Mouse (Mus musculus): ENCODE results near the gene Gm45837.

The Gm45837 gene

DNA sequence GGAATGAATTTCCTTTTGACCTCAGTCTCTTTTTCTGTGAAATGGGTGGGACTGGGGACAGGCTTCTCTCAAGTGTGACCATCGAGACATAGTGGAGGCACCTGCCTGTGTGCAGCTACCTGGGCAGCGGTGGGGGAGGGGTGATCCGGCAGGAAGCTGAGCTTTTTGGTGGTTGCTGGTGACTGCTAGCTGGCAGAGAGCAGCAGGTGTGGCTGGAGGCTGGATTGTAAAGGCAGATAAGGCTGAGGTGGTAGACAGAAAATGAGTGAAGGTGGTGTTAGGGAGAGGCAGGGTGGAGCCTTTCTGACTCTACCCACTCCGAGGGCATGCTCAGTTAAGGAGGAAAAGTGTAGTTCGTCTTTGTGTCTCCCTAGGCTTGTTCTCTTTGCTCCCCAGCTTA lies 76.4 kb downstream of the Gm45837 start:
- in situ Hi-C loops (cut with MboI; ENCODE audit: low sequenced_read_pairs), result no loop called here

DNA sequence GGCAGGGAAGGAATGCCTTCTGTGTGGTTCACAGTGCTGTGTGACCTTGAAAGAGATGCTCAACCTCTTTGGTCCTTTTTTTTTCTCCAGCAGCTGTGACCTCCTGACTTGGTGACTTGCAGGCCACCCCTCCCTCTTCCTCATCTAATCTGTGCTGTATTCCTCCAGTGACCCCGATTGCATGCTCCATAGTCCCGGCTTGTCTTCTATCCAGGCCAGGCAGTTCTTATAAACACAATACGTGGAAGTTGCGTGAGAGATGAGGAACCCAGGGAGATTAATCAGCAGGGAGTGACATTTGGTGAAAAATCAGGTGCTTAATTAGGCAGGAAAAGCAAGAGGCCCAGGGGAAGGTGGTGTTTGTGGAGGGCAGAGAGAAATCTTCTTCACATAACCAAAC lies 80.3 kb downstream of the Gm45837 start:
- in situ Hi-C loops (cut with MboI; ENCODE audit: low sequenced_read_pairs), result no loop called here

DNA sequence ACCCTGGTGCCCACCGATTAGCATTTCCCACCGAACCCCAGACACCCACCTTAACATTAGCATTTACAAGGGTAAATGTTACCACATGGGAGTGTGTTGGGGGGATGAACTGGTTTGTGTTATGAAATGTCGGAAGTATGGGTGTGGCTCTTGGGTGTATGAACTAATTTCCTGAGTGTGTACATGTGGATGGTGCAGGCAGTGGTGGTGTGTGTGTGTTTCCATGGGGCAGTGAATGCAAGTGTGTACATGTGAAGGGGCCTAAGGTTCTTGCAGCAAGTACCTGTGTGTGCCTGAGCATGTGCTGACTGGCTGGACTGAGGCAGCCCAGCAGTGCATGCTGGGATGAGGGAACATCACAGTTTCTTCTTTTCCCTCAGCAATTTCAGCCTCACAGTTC lies 87.7 kb downstream of the Gm45837 start:
- in situ Hi-C loops (cut with MboI; ENCODE audit: low sequenced_read_pairs), result no loop called here

DNA sequence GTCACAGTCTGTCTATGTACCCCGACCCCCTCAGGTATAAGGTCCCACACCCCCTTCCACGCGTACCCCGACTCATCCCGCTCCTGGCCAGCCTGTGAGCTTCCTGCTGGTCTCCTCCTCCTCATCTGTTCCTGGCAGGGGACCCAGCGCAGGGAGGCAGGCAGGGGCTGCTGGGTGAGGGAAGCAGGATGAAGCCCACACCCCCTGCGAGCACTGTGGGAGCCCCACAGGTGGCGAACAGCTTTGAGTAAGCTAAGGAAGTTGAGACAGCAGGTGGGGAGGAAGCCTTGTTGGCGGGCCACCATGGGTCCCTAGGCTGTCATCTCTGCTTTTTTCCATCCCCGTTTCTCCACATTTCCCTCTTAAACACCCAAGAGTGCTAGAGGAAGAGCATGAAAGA lies 88.6 kb downstream of the Gm45837 start:
- in situ Hi-C loops (cut with MboI; ENCODE audit: low sequenced_read_pairs), result no loop called here

DNA sequence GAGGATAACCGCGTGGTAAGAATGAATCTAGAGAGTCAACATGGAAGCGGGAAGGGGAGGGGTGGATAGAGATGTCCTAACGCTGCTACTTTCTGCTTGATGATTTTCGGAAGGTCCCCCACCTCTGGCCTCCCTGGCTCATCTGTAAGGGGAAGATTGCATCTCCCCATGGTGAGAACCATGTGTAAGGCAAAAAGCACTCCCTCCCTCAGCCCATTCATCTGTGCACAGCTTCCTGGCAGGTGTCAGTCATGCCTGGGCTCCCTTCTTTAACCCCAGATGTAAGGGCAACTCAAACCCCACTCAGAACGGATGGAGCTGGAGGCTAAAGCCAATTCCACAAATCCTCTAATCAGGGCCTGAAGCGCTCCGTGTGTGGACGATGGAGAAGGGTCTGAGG lies 89.0 kb downstream of the Gm45837 start:
- in situ Hi-C loops (cut with MboI; ENCODE audit: low sequenced_read_pairs), result no loop called here

DNA sequence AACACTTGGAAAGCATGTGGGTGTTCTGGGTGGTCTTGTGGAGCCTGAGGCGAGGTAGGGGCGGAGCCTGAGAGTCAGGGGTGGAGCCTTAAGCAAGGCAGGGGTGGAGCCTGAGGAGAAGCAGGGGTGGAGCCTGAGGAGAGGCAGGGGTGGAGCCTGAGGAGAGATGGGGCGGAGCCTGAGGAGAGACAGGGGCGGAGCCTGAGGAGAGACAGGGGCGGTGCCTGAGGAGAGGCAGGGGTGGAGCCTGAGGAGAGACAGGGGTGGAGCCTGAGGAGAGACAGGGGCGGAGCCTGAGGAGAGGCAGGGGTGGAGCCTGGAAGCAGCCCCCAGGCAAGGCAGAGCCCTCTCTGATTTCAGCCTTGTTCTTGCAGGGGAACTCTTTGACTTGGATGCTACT lies 90.5 kb downstream of the Gm45837 start:
- in situ Hi-C loops (cut with MboI; ENCODE audit: low sequenced_read_pairs), result no loop called here

DNA sequence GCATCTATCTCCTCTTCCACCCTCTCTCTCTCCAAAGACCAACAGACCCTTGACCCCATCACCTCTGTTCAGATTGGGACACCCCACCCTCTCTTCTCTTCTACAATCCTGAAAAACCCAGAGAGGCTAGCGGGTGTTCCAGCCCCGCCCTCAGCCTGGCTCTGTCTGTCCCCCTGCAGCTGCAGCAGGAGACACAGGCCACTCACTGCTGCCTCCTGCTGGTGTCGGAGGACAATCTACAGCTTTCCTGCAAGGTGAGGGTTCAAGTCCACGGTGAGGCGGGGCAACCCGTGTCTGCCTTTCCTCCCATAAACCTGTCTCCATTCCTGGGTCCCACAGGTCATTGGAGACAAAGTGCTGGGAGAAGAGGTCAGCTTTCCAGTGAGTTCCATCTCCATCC lies 91.0 kb downstream of the Gm45837 start:
- in situ Hi-C loops (cut with MboI; ENCODE audit: low sequenced_read_pairs), result no loop called here

DNA sequence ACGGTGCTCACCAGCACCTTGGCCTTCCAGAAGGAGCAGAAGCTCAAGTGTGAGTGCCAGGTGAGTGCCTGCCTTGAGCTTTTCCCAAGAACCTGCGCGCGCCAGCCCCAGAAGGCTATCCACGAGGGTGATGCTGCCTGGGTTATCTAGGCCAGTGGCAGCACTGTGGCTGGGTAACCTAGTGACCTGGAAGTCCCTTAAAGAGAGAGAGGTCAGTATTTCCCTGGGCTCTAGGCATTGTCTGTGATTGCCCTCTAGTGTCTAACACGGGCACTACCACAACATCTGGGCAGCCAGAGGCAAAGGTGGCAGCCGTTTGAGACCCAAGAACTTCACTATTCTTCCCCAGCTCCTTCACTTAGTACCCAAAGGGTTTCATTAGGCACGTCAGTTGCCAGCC lies 92.7 kb downstream of the Gm45837 start:
- in situ Hi-C loops (cut with MboI; ENCODE audit: low sequenced_read_pairs), result no loop called here

DNA sequence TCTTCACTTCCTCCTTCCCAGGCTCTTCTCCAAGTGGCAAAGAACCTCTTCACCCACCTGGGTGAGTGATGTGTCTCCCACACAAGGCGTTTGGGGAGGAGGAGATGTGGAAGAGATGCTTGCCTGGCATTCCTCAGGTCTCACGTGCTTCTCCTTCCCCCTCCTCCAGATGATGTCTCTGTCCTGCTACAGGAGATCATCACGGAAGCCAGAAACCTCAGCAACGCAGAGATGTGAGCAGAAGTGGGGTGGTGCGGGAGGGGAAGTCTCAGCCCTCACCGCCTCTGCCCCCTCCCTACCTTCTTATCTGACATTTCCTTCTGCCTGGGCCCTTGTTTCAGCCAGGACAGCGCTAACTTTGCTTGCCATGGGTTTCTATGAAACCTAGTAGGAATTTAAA lies 93.1 kb downstream of the Gm45837 start:
- in situ Hi-C loops (cut with MboI; ENCODE audit: low sequenced_read_pairs), result no loop called here

DNA sequence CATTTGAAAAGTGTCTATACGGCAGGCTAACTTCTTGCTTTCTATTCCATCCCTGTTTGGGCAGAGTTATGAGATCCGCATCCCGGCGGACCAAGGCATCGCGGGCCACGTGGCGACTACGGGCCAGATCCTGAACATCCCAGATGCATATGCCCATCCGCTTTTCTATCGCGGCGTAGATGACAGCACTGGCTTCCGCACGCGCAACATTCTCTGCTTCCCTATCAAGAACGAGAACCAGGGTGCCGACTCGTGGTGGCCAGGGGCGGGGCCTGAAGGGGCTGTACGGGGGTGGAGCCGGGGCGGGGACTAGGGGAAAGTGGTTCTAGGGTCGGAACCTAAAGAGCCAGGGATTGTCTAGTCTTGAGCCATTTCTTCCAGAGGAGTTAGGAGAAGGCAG lies 93.8 kb downstream of the Gm45837 start:
- in situ Hi-C loops (cut with MboI; ENCODE audit: low sequenced_read_pairs), result no loop called here

DNA sequence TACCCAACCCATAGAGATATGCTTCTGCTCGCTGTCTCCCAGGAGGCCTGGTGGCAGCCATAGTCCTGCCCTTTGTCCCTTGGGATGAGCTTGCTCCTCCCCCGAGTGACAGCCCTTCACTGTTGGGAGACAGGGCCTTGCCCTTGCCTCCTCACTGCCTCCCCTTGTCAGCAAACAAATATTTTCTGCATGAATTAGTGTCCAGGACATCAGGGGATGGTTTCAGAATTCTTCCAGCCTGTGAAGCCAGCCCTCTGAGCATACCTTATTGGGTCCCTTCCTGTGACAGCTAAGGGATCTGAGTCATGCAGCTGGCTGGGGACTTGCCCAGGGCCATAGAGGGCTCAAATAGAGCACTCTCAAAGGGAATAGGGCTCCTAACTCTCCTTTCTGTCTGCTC lies 98.5 kb downstream of the Gm45837 start:
- in situ Hi-C loops (cut with MboI; ENCODE audit: low sequenced_read_pairs), result loop anchor here (5.0 kb wide), 1 partner anchor 67 kb away; no protein-coding TSS in a partner anchor

DNA sequence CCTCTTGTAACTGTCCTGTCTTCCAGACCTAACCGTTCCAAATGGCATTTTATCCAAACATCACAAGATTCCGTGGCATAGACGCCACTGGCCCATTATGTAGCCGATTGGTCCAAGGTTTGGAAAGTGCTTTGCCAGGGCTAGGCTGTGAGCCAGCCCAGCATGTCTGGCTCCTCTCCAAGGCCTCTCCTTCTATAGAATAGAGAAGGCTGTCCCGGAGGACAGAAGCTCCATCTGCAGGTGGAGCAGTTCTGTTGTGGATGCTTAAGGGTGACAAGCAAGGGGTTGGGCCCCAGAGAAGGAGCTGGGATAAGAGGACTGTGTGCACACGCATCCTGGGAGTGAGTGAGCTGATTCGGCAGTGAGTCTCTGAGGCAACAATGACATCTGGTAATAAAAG lies 103.0 kb downstream of the Gm45837 start:
- in situ Hi-C loops (cut with MboI; ENCODE audit: low sequenced_read_pairs), result no loop called here

DNA sequence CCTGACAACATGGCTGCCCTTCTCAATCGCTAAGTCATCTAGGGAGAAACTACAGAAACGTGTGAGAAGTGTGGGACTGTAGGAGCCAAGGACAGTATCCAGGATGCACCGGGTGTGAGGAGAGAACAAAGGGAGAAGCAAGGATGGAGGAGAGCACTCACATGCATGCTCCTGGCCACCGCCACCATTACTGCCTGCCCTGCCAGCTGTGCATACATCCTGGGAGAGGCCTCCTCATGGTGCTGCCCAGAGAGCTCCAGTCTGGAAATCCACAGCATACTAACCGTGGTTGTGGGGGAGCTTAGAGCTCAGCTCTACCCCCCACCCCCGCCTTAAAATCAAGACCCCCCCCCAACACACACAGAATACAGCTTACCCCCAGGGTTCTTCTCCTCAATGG lies 104.1 kb downstream of the Gm45837 start:
- in situ Hi-C loops (cut with MboI; ENCODE audit: low sequenced_read_pairs), result no loop called here

DNA sequence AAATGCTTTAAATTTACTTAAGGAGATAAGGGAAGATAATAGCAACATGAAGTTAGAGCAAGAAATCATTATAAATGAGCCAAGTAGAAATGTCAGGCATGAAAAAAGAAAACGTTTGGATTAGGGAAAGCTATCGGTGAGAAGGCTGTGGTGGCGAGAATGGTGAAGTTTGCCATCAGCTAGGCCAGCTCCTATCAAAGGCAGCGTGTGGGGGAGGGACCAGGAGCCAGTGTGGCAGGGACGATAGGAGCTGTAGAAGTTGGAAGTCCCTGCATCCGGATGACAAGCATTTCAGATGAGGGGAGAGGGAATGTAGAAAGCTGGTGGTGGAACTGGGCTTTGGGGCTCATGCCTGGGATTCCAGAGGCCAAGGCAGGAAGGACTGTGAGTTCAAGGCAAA lies 104.6 kb downstream of the Gm45837 start:
- in situ Hi-C loops (cut with MboI; ENCODE audit: low sequenced_read_pairs), result no loop called here

DNA sequence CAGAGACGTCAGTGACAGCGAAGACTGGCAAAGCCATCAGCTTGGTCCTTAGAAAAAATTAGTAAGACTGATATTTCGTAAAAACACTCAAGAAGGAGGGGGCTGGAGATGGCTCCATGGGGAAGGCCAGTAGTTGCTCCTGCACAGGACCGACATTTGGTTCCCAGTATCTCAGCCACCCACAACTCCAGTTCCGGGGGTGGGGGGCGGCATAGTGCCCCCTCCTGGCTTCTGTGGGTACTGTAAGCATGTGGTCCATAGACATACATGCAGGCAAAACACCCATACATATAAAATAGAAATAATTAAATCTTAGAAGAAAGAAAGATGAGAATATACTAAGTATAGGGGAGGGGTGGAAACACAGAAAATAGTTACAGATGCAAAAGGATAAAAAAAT lies 105.8 kb downstream of the Gm45837 start:
- in situ Hi-C loops (cut with MboI; ENCODE audit: low sequenced_read_pairs), result no loop called here

DNA sequence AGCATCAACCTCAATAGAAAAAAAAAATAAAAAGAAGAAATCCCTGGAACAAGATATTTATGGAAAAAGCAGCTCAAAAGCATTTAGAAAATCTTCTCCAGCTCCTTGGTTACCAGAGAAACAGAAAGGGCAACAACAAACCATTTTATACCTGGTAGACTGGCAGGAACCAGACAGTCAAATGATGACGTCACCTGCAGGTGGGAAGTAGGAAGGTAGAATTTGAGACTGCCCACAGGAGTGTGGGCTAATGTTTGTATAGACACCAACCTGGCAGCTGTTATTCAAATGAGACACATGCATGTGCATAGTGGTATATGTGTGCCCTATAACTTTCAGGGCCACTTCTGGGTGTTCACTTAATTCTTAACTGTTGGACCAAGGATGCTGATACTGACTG lies 111.0 kb downstream of the Gm45837 start:
- in situ Hi-C loops (cut with MboI; ENCODE audit: low sequenced_read_pairs), result no loop called here

DNA sequence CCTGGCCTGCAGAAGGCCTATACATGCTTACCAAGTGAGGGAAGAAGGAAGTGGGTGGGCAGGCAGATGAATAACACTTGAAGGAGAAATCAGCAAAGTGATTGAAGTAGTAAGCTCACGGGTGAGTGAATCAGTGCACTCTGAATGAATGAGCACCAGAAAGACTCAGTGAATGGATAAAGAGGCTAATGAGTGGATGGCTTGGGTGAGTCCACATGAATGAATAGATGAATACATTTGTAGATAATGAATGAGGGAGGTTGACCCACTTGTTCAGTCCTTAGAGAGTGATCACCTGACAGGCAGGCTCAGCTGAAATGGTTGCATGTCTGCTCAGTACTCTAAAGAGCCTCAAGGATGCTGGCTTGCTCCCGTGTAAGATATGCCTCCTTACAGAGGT lies 112.5 kb downstream of the Gm45837 start:
- in situ Hi-C loops (cut with MboI; ENCODE audit: low sequenced_read_pairs), result no loop called here

DNA sequence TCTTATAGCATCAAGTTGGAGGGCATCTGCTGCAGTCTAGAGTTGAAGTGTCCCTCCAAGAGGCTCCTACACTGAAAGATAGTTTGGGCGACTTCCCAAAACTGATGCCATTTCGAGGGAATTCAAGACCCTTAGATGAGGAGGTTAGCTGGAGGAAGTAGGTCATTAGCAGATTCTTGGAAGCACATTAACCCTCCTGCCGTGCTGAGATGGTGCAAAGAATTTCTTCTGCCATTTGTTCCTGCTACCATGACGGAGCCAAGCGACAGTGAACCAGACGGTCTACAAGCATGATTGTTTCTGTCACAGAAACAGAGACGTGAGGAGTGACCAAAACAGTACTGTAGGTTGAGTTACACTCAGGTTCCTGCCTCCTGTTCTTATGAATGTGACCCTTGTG lies 115.8 kb downstream of the Gm45837 start:
- in situ Hi-C loops (cut with MboI; ENCODE audit: low sequenced_read_pairs), result no loop called here

DNA sequence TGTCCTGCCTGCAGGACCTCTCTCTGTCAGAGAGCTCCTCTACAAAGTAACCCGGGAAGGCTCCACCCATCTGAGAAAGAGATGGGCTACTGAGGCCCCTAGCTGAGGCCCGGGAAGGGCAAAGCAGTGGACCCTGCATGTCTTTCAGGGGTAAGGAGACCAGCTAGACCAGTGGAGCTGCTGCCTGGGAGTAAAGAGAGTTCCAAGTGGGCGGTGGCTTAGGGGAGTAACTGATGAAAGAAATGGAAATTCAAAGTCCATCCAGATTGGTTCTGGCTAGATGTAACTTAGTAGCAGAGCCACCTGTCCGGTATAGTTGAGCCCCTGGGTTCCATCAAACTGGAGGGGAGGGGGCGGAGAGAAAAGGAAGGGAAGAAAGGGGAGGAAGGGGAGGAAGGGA lies 123.7 kb downstream of the Gm45837 start:
- in situ Hi-C loops (cut with MboI; ENCODE audit: low sequenced_read_pairs), result no loop called here

DNA sequence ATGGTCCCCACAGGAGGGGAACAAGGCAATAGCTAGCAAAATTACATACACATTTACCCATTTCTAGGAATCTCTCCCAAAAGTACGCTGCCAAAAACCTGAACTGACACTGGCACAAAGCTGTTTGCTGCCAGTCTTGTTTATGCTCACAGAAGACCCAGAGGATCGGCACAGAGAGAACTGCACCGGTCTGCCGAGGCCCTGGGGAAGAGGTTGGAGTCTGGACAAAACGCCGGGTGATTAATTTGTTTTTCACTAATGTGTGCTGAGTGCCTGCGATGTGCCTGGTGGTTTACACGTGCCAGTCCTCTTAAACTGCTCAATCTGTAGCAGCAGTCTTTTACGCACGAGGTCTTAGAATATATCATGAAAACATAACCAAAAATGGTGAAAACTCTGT lies 124.4 kb downstream of the Gm45837 start:
- in situ Hi-C loops (cut with MboI; ENCODE audit: low sequenced_read_pairs), result no loop called here

DNA sequence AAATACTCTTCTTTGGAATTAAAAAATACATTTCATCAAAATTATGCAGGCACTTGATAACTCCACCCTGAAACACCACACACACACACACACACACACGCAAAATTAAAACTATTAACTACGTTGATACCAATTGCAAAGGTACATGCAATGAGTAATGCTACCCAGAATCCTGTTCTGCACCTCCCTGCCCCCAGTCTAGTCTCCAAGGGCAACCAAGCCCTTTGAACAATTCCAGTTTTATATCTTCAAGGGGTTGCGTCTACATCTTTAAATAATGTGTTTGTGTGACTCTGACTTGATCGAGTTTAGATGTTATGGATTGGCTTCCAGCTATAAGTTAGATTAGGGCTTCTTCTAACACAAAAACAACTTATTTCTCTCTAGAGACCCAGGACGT lies 124.8 kb downstream of the Gm45837 start:
- in situ Hi-C loops (cut with MboI; ENCODE audit: low sequenced_read_pairs), result no loop called here

DNA sequence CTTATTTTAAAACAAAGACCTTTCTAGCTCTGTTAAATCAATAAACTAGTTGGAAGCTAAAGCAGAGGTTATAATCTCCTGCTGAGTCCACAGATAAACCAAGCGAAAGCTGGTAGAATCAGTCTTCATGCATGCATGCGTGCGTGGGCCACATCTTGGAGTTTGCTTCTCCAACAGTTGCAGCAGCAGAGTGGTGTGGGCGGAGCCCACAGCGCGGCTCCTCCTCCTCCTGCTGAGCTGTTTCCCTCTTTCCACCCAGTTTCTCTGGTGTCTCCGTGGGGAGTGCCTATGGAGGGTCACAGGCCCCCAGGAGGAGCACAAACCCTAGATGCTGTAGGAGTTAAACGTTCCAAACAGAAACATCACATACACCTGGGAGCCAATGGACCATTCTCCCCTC lies 126.9 kb downstream of the Gm45837 start:
- in situ Hi-C loops (cut with MboI; ENCODE audit: low sequenced_read_pairs), result no loop called here

DNA sequence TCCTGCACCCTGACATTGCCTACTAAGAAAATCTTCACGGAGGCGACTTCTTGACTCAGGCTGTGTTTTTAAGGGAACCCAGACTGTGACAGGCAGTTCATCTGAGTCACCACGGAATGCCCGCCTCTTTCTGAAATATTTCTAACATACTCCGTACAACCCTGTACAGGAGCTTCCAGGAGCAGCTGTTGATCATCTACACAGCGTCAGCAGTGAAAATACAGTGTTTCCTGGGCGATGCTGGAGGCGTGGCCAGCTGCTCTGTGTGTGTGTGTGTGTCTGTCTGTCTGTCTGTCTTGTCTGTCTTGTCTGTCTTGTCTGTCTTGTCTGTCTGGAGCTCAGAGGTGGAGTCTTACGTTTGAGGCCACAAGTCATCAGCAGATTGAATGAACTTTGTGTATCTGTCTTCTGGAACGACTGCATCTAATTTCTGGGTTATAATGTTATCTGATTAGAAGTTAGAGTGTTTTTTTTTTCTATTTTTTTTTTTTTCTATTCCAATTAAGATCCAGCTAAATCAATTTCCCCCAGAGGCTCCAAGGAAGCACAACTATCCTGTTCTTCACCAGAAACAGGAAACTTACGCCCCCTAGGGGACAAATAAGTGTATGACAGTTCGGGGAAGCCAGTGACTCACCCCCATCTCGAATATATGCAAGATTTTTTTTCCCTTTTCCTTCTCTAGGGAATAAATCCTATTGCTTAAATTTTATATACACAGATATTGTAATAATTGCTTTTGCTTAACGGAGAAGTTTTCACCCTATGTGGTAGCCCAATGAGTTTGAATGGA lies 127.7 kb downstream of the Gm45837 start:
- in situ Hi-C loops (cut with MboI; ENCODE audit: low sequenced_read_pairs), result no loop called here

Data from CH12F3 (cell line).